Mouse (Mus musculus): Measurements from ENCODE around the gene Smg5. TPM values are rescaled to one million over a fixed set of nuclear protein-coding genes. Genes with fewer than 3 reads are reported as not detected.
"Not testable (repeated sequence)": the region's sequence is repeated elsewhere in the genome, so short reads cannot be mapped to it uniquely, and the experiment has no call there.

Gene Smg5
- polyA plus RNA-seq, 1 experiment from 2014 or later: 15.9 TPM

GRCm38 (mm10) chr3:88381389-88382315 lies 45.6 kb downstream of the Smg5 start:
- H3K4me2 ChIP-seq (replicated peaks; ENCODE audit: low read depth): peak overlapping the region; percentile 49
- not testable (repeated sequence) for H3K36me3 ChIP-seq (ENCODE audit: control insufficient read depth, insufficient read depth, low read length); H3K27me3 ChIP-seq (ENCODE audit: control insufficient read depth, insufficient read depth, low read length); H3K4me1 ChIP-seq (replicated peaks; ENCODE audit: control insufficient read depth, insufficient read depth); H3K4me3 ChIP-seq (ENCODE audit: low read depth, low read length); H3K9me3 ChIP-seq (ENCODE audit: control insufficient read depth, low read length); H3K9ac ChIP-seq (ENCODE audit: low read length); H3K27ac ChIP-seq (replicated peaks)
- peak; percentile 80 for ATAC-seq (ENCODE audit: low FRiP score, low TSS enrichment)
- DNase-seq (ENCODE audit: low spot score): peak; percentile 74
- 11% methylated on average over 16 of the region's 22 CpGs for WGBS

GRCm38 (mm10) chr3:88382383-88382782 lies 46.3 kb downstream of the Smg5 start:
- peak; percentile 14; the same call in 1 of the 2 replicates for ATAC-seq (ENCODE audit: low FRiP score, low TSS enrichment)
- H3K27ac ChIP-seq (replicated peaks); H3K36me3 ChIP-seq (ENCODE audit: control insufficient read depth, insufficient read depth, low read length); H3K4me1 ChIP-seq (replicated peaks; ENCODE audit: control insufficient read depth, insufficient read depth); DNase-seq (ENCODE audit: low spot score); H3K4me3 ChIP-seq (ENCODE audit: low read depth, low read length); H3K9me3 ChIP-seq (ENCODE audit: control insufficient read depth, low read length); H3K9ac ChIP-seq (ENCODE audit: low read length); H3K27me3 ChIP-seq (ENCODE audit: control insufficient read depth, insufficient read depth, low read length); H3K4me2 ChIP-seq (replicated peaks; ENCODE audit: low read depth): not testable (repeated sequence)
- WGBS: 51% methylated on average over 2 of the region's 7 CpGs

- Histone ChIP-seq H3K27ac (replicated peaks) (no peak within 1 kb of the TSS), H3K4me3 (ENCODE audit: low read depth, low read length) (no peak within 1 kb of the TSS), H3K9me3 (ENCODE audit: control insufficient read depth, low read length) (no peaks in the 10 kb centered on the region), H3K36me3 (ENCODE audit: control insufficient read depth, insufficient read depth, low read length) (no peaks in the 10 kb centered on the region), H3K27me3 (ENCODE audit: control insufficient read depth, insufficient read depth, low read length) (no peaks in the 10 kb centered on the region), H3K4me2 (replicated peaks; ENCODE audit: low read depth) (no peak within 1 kb of the TSS), H3K4me1 (replicated peaks; ENCODE audit: control insufficient read depth, insufficient read depth) (no peaks in the 10 kb centered on the region), H3K9ac (ENCODE audit: low read length) (no peak within 1 kb of the TSS)
- TF ChIP-seq EP300 (optimal IDR thresholded peaks at IDR 0.05) (no peak), CTCF (IDR thresholded peaks at IDR 0.05; ENCODE audit: low read depth) (no peak)
- ATAC-seq (ENCODE audit: low FRiP score, low TSS enrichment) (no peak), DNase-seq (ENCODE audit: low spot score) (no peak)
- WGBS: 75% methylated on average over 5 of the region's 5 CpGs
Observed at GRCm38 (mm10) chr3:88384364-88384763, 48.3 kb downstream of the Smg5 start, which contains the start of gene Bglap. Gene Bglap, minus strand, starts transcription at chr3:88384464.

- H3K4me2 ChIP-seq (replicated peaks; ENCODE audit: low read depth): no peak overlapping the region
- H3K9me3 ChIP-seq (ENCODE audit: control insufficient read depth, low read length): no peaks in the 10 kb centered on the region
- H3K27ac ChIP-seq (replicated peaks): no peak overlapping the region
- TF ChIP-seq CTCF (IDR thresholded peaks at IDR 0.05; ENCODE audit: low read depth) (no peak), EP300 (optimal IDR thresholded peaks at IDR 0.05) (no peak)
- H3K9ac ChIP-seq (ENCODE audit: low read length): 0 out of 2 replicates have a peak overlapping the region, but pooled peaks have one; percentile 8
- ATAC-seq (ENCODE audit: low FRiP score, low TSS enrichment): 0 out of 2 replicates have a peak, but pooled peaks have one; percentile 36
- no peak overlapping the region for H3K4me3 ChIP-seq (ENCODE audit: low read depth, low read length)
- no peaks in the 10 kb centered on the region for H3K4me1 ChIP-seq (replicated peaks; ENCODE audit: control insufficient read depth, insufficient read depth)
- peaks cover 2% of the 10 kb centered on the region; the same call in 1 of the 2 replicates for H3K36me3 ChIP-seq (ENCODE audit: control insufficient read depth, insufficient read depth, low read length)
- WGBS: 73% methylated on average over 9 of the region's 9 CpGs
- no peaks in the 10 kb centered on the region for H3K27me3 ChIP-seq (ENCODE audit: control insufficient read depth, insufficient read depth, low read length)
- DNase-seq (ENCODE audit: low spot score): no peak
Observed at GRCm38 (mm10) chr3:88393776-88394375, 57.8 kb downstream of the Smg5 start.

GRCm38 (mm10) chr3:88395288-88395687 lies 59.2 kb downstream of the Smg5 start:
- DNase-seq (ENCODE audit: low spot score): no peak

GRCm38 (mm10) chr3:88395742-88396141 lies 59.7 kb downstream of the Smg5 start:
- H3K4me1 ChIP-seq (replicated peaks; ENCODE audit: control insufficient read depth, insufficient read depth): no peaks in the 10 kb centered on the region
- DNase-seq (ENCODE audit: low spot score) (no peak), ATAC-seq (ENCODE audit: low FRiP score, low TSS enrichment) (peak; percentile 19; the same call in 1 of the 2 replicates)
- no peak overlapping the region for H3K4me3 ChIP-seq (ENCODE audit: low read depth, low read length)
- H3K27me3 ChIP-seq (ENCODE audit: control insufficient read depth, insufficient read depth, low read length): no peaks in the 10 kb centered on the region
- no peak overlapping the region for H3K27ac ChIP-seq (replicated peaks)
- no peak overlapping the region for H3K4me2 ChIP-seq (replicated peaks; ENCODE audit: low read depth)
- H3K36me3 ChIP-seq (ENCODE audit: control insufficient read depth, insufficient read depth, low read length): peaks cover 2% of the 10 kb centered on the region; the same call in 1 of the 2 replicates
- TF ChIP-seq CTCF (IDR thresholded peaks at IDR 0.05; ENCODE audit: low read depth): no peak
- no peak for TF ChIP-seq EP300 (optimal IDR thresholded peaks at IDR 0.05)
- H3K9me3 ChIP-seq (ENCODE audit: control insufficient read depth, low read length): no peaks in the 10 kb centered on the region
- 93% methylated on average over 8 of the region's 8 CpGs for WGBS
- no peak overlapping the region for H3K9ac ChIP-seq (ENCODE audit: low read length)

More at GRCm38 (mm10) chr3:88395288-88395687, 59.2 kb downstream of the Smg5 start:
- H3K27me3 ChIP-seq (ENCODE audit: control insufficient read depth, insufficient read depth, low read length): no peaks in the 10 kb centered on the region
- no peak overlapping the region for H3K27ac ChIP-seq (replicated peaks)
- peak; percentile 28; the same call in 1 of the 2 replicates for ATAC-seq (ENCODE audit: low FRiP score, low TSS enrichment)
- TF ChIP-seq EP300 (optimal IDR thresholded peaks at IDR 0.05) (no peak), CTCF (IDR thresholded peaks at IDR 0.05; ENCODE audit: low read depth) (no peak)
- H3K9ac ChIP-seq (ENCODE audit: low read length): no peak overlapping the region
- no peaks in the 10 kb centered on the region for H3K9me3 ChIP-seq (ENCODE audit: control insufficient read depth, low read length)
- H3K36me3 ChIP-seq (ENCODE audit: control insufficient read depth, insufficient read depth, low read length): peaks cover 2% of the 10 kb centered on the region; the same call in 1 of the 2 replicates
- H3K4me1 ChIP-seq (replicated peaks; ENCODE audit: control insufficient read depth, insufficient read depth): no peaks in the 10 kb centered on the region
- H3K4me3 ChIP-seq (ENCODE audit: low read depth, low read length): no peak overlapping the region
- H3K4me2 ChIP-seq (replicated peaks; ENCODE audit: low read depth): no peak overlapping the region
- 94% methylated on average over 6 of the region's 6 CpGs for WGBS
